Mouse (Mus musculus) gastrocnemius, postnatal 36 days (tissue): Measurements from ENCODE around the gene Gar1. TPM values are rescaled to one million over a fixed set of nuclear protein-coding genes. Genes with fewer than 3 reads are reported as not detected.

Source experiments
- DNase-seq, 2 experiments: peaks; one replicate each; pipeline ENCODE4 v3.0.0; 2022
- intact Hi-C: fragments of 180-260 bp; cut with DNase I; formaldehyde crosslinking; loops from one replicate; pipeline ENCODE4 v1.15.1; 2025
- total RNA-seq, 2 experiments: library from RNA; stranded (reverse); gene quantifications; 2 replicates each; pipeline ENCODE4 v1.2.3; 2021

The Gar1 gene
- total RNA-seq, 2 experiments from 2014 or later = 13.0 to 22.0 TPM

DNA sequence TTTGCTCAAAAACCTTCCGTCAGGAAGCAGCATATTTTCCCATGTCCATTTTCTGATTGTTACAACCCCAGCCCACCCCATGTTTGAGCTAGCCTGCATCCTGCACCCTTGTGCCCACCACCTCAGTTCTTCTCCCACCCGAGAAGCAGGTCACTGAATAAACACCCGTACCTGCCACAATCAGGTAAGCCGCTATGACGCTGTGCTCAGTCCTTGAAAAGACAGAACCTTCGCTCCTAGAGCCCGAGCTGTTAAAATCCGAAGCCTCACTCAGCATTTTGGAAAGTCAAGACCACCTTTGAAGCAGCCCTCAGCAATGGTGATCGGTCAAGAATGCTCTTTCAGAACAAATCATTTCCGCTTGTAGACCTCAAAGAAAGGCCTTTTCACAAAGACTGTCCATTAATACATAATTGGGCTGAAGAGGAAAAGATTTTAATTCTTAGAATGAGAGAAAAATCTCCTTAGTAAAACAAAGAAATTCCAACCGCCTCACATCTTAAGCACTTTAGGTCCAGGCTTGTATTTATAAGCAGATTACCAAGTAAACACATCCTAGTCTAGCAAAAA is 8.9 kb downstream of the Gar1 start, which contains the start of gene Rrh:
Gene Rrh, minus strand, starts transcription at position 382 of the 570 bp plus-strand sequence.
- intact Hi-C loops = loop anchor here (10.0 kb wide), 2 partner anchors 253 to 1927 kb away; partner anchors contain the start of gene Fam241a
- no peak for DNase-seq

DNA sequence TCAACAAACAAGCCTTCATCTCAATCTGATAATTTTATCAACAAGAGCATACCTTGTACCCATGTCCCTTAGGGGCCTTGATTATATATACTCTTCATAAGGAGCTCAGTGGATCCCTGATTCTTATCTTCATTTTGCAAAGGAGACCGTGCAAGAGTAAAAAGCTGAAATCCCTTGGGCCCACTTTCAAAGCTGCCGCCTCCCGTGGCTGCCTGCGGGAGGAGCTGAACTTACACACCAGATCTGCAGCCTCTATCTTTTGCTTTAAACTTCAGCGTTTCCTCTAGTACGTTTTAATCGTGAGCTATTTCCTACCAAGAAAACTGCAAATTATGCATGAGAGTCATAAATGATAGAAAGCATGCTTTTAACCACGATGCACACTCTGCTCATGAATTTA is 9.5 kb downstream of the Gar1 start:
- no peak for DNase-seq
- intact Hi-C loops = loop anchor here (10.0 kb wide), 2 partner anchors 253 to 1927 kb away; partner anchors contain the start of gene Fam241a

DNA sequence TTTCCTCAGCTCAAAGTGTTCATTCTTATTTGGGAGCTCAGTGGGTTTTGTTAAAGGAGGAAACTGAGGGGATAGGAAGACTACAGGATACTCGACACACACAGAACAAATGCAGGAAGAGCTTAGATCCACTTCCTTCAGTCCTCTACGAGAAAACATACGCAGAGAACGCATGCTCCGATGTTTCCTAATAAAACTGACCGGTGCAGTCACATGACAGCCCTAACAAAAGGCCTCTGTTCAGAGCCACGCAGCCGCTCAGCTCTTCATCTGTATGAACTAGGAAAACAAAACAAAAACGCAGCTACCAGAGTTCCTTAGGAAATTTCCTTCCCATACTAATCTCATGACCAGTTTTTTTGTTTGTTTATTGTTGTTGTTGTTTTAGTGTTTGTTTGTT is 10.3 kb downstream of the Gar1 start:
- intact Hi-C loops = loop anchor here (10.0 kb wide), 2 partner anchors 254 to 1926 kb away; partner anchors contain the start of gene Fam241a
- no peak for DNase-seq

DNA sequence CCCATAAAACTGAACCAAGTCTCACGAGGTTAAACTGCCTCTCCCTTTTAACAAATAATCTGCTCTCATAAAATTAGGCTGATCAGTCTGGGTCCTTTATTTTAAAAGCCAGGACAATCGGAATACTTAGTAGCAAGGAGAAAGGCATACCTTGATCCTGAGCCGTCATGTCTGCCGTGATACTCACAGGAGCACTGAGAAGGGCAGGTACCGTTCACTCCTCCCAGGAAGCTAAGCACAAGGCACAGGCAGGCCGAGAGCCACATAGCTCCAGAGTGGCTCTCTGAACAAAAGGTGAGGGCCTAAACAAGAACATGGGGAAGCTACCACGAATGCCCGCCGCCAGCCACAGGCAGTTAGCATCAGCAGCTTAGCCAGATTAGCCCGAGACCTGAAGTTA is 27.4 kb downstream of the Gar1 start, which contains the start of gene Lrit3:
Gene Lrit3, minus strand, starts transcription at position 266 of the 400 bp plus-strand sequence.
- DNase-seq = no peak
- intact Hi-C loops = no loop called here

DNA sequence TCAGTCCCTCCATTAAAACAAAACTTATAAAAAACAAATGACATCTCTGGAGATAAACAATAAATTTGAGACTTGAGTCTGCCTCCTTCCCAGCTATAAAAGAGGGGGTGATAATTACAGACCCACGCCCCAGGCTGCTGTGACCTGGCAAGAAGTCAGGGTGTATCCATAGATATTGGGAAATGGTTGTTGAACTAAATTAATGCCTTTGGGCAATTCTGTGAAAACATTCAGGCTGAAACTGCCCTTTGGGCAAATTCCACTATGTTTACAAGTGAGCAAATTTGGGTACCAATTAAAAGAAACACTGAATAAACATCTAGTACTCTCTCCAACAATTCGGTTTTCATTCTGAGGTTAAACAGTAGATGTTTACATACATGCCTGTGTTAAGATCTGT is 32.2 kb downstream of the Gar1 start:
- no peak for DNase-seq
- intact Hi-C loops = no loop called here

DNA sequence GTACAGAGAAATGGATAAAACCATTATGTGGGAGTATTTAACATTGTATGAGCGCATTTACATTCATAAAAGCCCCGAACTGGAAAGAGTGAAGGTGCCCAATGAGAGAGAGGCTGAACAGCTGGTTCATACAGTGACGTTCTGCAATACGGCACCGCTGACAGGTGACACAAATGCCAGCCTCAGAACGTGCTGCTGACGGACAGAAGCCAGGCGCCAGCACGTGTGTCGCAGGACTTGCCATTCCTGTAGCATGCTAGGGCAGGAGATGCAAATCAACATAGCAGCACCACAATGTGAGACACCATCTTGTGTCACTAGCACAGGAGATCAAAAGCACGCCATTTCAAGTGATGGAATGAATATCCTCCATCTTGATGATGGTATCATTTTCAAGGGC is 32.6 kb downstream of the Gar1 start:
- intact Hi-C loops = no loop called here
- DNase-seq = no peak

DNA sequence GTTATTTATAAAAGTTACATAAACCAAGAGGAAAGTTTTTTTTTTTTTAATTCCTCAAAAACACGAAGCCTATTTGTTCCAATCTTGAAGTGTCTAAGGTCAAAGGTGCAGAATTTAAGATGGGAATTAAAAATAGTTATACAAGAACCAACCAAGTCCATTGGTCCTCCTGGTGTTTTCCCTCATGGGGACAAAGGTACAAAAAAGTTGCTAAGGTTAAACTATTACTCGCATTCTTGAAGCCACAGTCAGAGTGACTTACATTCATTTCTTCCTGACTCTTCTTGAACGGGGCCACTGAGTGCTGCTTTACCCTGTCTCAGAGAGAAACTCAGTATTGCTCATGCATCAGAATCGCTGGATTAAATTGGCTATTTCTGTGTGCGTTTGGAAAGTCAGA is 33.9 kb downstream of the Gar1 start:
- DNase-seq = no peak
- intact Hi-C loops = no loop called here

DNA sequence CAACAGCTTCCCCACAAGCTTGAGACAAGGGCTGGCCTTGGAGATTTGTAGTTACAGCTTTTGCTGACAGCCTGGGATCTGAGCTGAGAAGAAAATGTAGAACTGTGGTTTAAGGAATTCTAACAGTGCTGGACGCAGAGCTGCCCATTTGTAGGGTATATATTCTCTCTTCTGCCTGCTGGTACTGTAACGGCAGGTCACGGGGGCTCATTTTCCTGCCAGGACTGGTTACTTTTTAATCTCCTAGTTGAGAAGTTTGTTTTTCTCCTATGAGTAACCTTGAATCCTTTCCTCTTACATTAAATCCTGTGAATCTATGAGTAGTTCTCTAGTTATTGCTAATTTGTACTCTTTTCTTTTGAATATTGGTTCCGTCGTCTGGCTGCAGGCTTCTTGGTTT is 37.4 kb downstream of the Gar1 start:
- intact Hi-C loops = no loop called here
- no peak for DNase-seq

DNA sequence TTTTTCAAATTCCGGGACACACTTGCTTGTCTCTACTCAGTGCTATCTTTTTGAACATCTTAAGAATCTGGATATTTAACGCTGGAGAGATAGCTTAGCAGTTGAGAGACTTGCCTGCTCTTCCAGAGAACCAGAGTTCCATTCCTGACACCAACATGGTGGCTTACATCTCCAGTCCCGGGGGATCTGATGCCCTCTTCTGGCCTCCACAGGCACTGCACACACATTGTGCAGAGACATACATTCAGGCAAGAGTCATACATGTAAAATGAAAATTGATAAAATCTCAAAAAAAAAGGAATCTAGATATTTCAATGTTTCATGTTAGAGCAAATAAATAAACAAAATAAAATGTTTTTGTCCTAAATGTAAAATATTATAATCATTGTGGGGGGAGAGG is 48.5 kb downstream of the Gar1 start:
- intact Hi-C loops = no loop called here
- no peak for DNase-seq

DNA sequence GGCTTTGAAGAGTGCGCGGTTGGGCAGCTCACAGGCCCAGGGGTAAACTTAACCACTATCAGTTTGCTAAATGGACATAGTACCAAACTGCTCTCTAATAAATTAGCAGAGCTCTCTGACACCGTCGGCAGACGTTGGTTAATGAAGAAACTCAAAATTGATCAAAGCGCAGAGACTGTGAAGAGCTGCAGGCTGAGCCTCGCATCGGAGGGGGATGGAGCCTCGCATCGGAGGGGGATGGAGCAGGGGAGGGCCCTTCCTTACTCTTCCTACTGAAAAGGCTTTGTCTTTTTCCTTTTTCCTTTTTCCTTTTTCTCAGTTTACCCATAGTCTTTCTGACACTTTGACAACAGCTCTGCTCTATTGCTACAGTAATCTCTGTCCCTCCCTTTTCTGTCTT is 49.8 kb downstream of the Gar1 start:
- intact Hi-C loops = no loop called here
- no peak for DNase-seq

Other genes with a start within 250 kb of the Gar1 start
- 10 to 100 TPM; 19.2 to 24.8 TPM for gene Egf, start 76.1 kb downstream of the Gar1 start, total RNA-seq
- not detected for gene Lrit3, start 27.4 kb downstream of the Gar1 start, total RNA-seq
- not detected for gene Rrh, start 8.8 kb downstream of the Gar1 start, total RNA-seq
- under 1 TPM in 1 of 2 experiments, not detected in 1; 0.31 TPM for gene Cfi, start 4.5 kb upstream of the Gar1 start, total RNA-seq
- 100 to 1,000 TPM in 1 of 2 experiments, 10 to 100 TPM in 1; 75.8 to 100 TPM for gene Pla2g12a, start 47.2 kb upstream of the Gar1 start, total RNA-seq
- gene Casp6, start 70.0 kb upstream of the Gar1 start, total RNA-seq = 1 to 10 TPM; 3.8 to 4.6 TPM
- under 1 TPM; 0.69 to 0.97 TPM for gene Mcub, start 138.8 kb upstream of the Gar1 start, total RNA-seq
- gene Sec24b, start 230.2 kb upstream of the Gar1 start, total RNA-seq = 10 to 100 TPM; 23.6 to 24.0 TPM